Mouse (Mus musculus): ENCODE measurements around the gene Gm29735. TPM values are rescaled to one million over a fixed set of nuclear protein-coding genes. Genes with fewer than 3 reads are reported as not detected.
"Not testable (repeated sequence)": the region's sequence is repeated elsewhere in the genome, so short reads cannot be mapped to it uniquely, and the experiment has no call there.

Gene Gm29735
- not detected in 2 replicates for polyA plus RNA-seq (2015; fragmentation: Nextera tagmentation; extraction: Ambion mirVana)

- not testable (repeated sequence) for H3K27me3 ChIP-seq; H3K4me3 ChIP-seq; ATAC-seq (ENCODE audit: insufficient number of reproducible peaks, low FRiP score, low TSS enrichment, low read depth)
Measured at GRCm38 (mm10) chr7:142157013-142157412, at the start of gene Gm29735. Gene Gm29735 (minus strand): TSS chr7:142157113.

GRCm38 (mm10) chr7:142205488-142205887 is 48.6 kb upstream of the Gm29735 start:
- Histone ChIP-seq H3K4me2 (no peak overlapping the region), H3K27ac (no peak overlapping the region), H3K4me3 (no peak overlapping the region), H3K9ac (no peak overlapping the region), H3K27me3 (no peaks in the 10 kb centered on the region), H3K36me3 (no peaks in the 10 kb centered on the region), H3K4me1 (no peaks in the 10 kb centered on the region), H3K9me3 (no peaks in the 10 kb centered on the region)
- no peak for ATAC-seq (ENCODE audit: insufficient number of reproducible peaks, low FRiP score, low TSS enrichment, low read depth)

More at GRCm38 (mm10) chr7:142157013-142157412, at the start of gene Gm29735:
- not testable (repeated sequence) for H3K27ac ChIP-seq, H3K4me2 ChIP-seq, H3K9me3 ChIP-seq, H3K4me1 ChIP-seq, H3K9ac ChIP-seq, H3K36me3 ChIP-seq
- WGBS = 42% methylated on average over 2 of the region's 2 CpGs

- Histone ChIP-seq H3K4me1 (no peaks in the 10 kb centered on the region), H3K36me3 (no peaks in the 10 kb centered on the region), H3K4me2 (no peak within 1 kb of the TSS), H3K27me3 (no peaks in the 10 kb centered on the region), H3K27ac (no peak within 1 kb of the TSS), H3K9me3 (no peaks in the 10 kb centered on the region), H3K4me3 (no peak within 1 kb of the TSS), H3K9ac (no peak within 1 kb of the TSS)
- WGBS = 41% methylated on average over 1 of the region's 1 CpGs
- no peak for ATAC-seq (ENCODE audit: insufficient number of reproducible peaks, low FRiP score, low TSS enrichment, low read depth)
Measured at GRCm38 (mm10) chr7:142201064-142201463, 44.2 kb upstream of the Gm29735 start, which contains the start of gene Krtap5-3. Gene Krtap5-3 (plus strand): TSS chr7:142201364.

GRCm38 (mm10) chr7:142198748-142199147 is 41.8 kb upstream of the Gm29735 start:
- no peak overlapping the region for H3K9ac ChIP-seq
- no peaks in the 10 kb centered on the region for H3K27me3 ChIP-seq
- H3K4me2 ChIP-seq = no peak overlapping the region
- no peaks in the 10 kb centered on the region for H3K9me3 ChIP-seq
- H3K4me3 ChIP-seq = no peak overlapping the region
- ATAC-seq (ENCODE audit: insufficient number of reproducible peaks, low FRiP score, low TSS enrichment, low read depth) = no peak
- H3K4me1 ChIP-seq = no peaks in the 10 kb centered on the region
- no peak overlapping the region for H3K27ac ChIP-seq
- 82% methylated on average over 2 of the region's 2 CpGs for WGBS
- H3K36me3 ChIP-seq = no peaks in the 10 kb centered on the region

GRCm38 (mm10) chr7:142190289-142190688 is 33.4 kb upstream of the Gm29735 start, which contains the start of gene Gm10153:
Gene Gm10153 (minus strand): TSS chr7:142190389.
- no peak for ATAC-seq (ENCODE audit: insufficient number of reproducible peaks, low FRiP score, low TSS enrichment, low read depth)
- Histone ChIP-seq H3K9me3 (no peaks in the 10 kb centered on the region), H3K4me3 (no peak within 1 kb of the TSS), H3K27ac (no peak within 1 kb of the TSS), H3K9ac (no peak within 1 kb of the TSS), H3K27me3 (no peaks in the 10 kb centered on the region), H3K4me1 (no peaks in the 10 kb centered on the region), H3K36me3 (no peaks in the 10 kb centered on the region), H3K4me2 (no peak within 1 kb of the TSS)
- 36% methylated on average over 2 of the region's 2 CpGs for WGBS

GRCm38 (mm10) chr7:142188156-142188555 is 31.2 kb upstream of the Gm29735 start:
- Histone ChIP-seq H3K4me2 (no peak overlapping the region), H3K4me3 (no peak overlapping the region), H3K27me3 (no peaks in the 10 kb centered on the region), H3K36me3 (no peaks in the 10 kb centered on the region), H3K9ac (no peak overlapping the region), H3K9me3 (no peaks in the 10 kb centered on the region), H3K4me1 (no peaks in the 10 kb centered on the region), H3K27ac (no peak overlapping the region)
- ATAC-seq (ENCODE audit: insufficient number of reproducible peaks, low FRiP score, low TSS enrichment, low read depth) = no peak
- 54% methylated on average over 2 of the region's 2 CpGs for WGBS

GRCm38 (mm10) chr7:142181021-142181420 is 24.1 kb upstream of the Gm29735 start:
- 47% methylated on average over 1 of the region's 1 CpGs for WGBS
- Histone ChIP-seq H3K27me3 (no peaks in the 10 kb centered on the region), H3K27ac (no peak overlapping the region), H3K4me2 (no peak overlapping the region), H3K4me3 (no peak overlapping the region), H3K36me3 (no peaks in the 10 kb centered on the region), H3K9me3 (no peaks in the 10 kb centered on the region), H3K9ac (no peak overlapping the region), H3K4me1 (no peaks in the 10 kb centered on the region)
- ATAC-seq (ENCODE audit: insufficient number of reproducible peaks, low FRiP score, low TSS enrichment, low read depth) = no peak

- Histone ChIP-seq H3K27ac (no peak overlapping the region), H3K4me2 (no peak overlapping the region), H3K36me3 (no peaks in the 10 kb centered on the region), H3K9me3 (no peaks in the 10 kb centered on the region), H3K27me3 (no peaks in the 10 kb centered on the region), H3K4me1 (no peaks in the 10 kb centered on the region), H3K9ac (no peak overlapping the region), H3K4me3 (no peak overlapping the region)
- 83% methylated on average over 1 of the region's 1 CpGs for WGBS
- no peak for ATAC-seq (ENCODE audit: insufficient number of reproducible peaks, low FRiP score, low TSS enrichment, low read depth)
Measured at GRCm38 (mm10) chr7:142178685-142179084, 21.8 kb upstream of the Gm29735 start.

- H3K4me2 ChIP-seq, H3K4me3 ChIP-seq: not testable (repeated sequence)
Measured at GRCm38 (mm10) chr7:142175905-142176304, 19.0 kb upstream of the Gm29735 start, which contains the start of gene Krtap5-2. Gene Krtap5-2 (minus strand): TSS chr7:142176005.

GRCm38 (mm10) chr7:142169836-142170235 is 12.9 kb upstream of the Gm29735 start:
- WGBS = 45% methylated on average over 3 of the region's 3 CpGs
- Histone ChIP-seq H3K4me1 (no peaks in the 10 kb centered on the region), H3K36me3 (no peaks in the 10 kb centered on the region), H3K4me2 (no peak overlapping the region), H3K4me3 (no peak overlapping the region), H3K27ac (no peak overlapping the region), H3K27me3 (no peaks in the 10 kb centered on the region), H3K9me3 (no peaks in the 10 kb centered on the region), H3K9ac (no peak overlapping the region)
- no peak for ATAC-seq (ENCODE audit: insufficient number of reproducible peaks, low FRiP score, low TSS enrichment, low read depth)

More at GRCm38 (mm10) chr7:142175905-142176304, 19.0 kb upstream of the Gm29735 start, which contains the start of gene Krtap5-2:
- H3K9me3 ChIP-seq; H3K4me1 ChIP-seq; H3K27me3 ChIP-seq; ATAC-seq (ENCODE audit: insufficient number of reproducible peaks, low FRiP score, low TSS enrichment, low read depth); H3K27ac ChIP-seq; H3K9ac ChIP-seq; H3K36me3 ChIP-seq: not testable (repeated sequence)

GRCm38 (mm10) chr7:142165639-142166038 is 8.7 kb upstream of the Gm29735 start, which contains the start of gene Gm4553:
Gene Gm4553 (minus strand): TSS chr7:142165739.
- H3K4me3 ChIP-seq; ATAC-seq (ENCODE audit: insufficient number of reproducible peaks, low FRiP score, low TSS enrichment, low read depth); H3K4me2 ChIP-seq; H3K27me3 ChIP-seq; H3K36me3 ChIP-seq; H3K4me1 ChIP-seq; H3K9ac ChIP-seq; H3K9me3 ChIP-seq; H3K27ac ChIP-seq: not testable (repeated sequence)

GRCm38 (mm10) chr7:142159366-142159765 is 2.5 kb upstream of the Gm29735 start:
- no peaks in the 10 kb centered on the region for H3K9me3 ChIP-seq
- 83% methylated on average over 3 of the region's 3 CpGs for WGBS
- H3K27ac ChIP-seq = no peak overlapping the region
- no peak overlapping the region for H3K4me2 ChIP-seq
- H3K4me3 ChIP-seq = no peak overlapping the region
- no peak for ATAC-seq (ENCODE audit: insufficient number of reproducible peaks, low FRiP score, low TSS enrichment, low read depth)
- H3K36me3 ChIP-seq = no peaks in the 10 kb centered on the region
- H3K9ac ChIP-seq = no peak overlapping the region
- H3K27me3 ChIP-seq = no peaks in the 10 kb centered on the region
- no peaks in the 10 kb centered on the region for H3K4me1 ChIP-seq

GRCm38 (mm10) chr7:142155308-142155707 is 1.6 kb downstream of the Gm29735 start:
- H3K9ac ChIP-seq = no peak overlapping the region
- 64% methylated on average over 1 of the region's 1 CpGs for WGBS
- H3K9me3 ChIP-seq = no peaks in the 10 kb centered on the region
- no peak for ATAC-seq (ENCODE audit: insufficient number of reproducible peaks, low FRiP score, low TSS enrichment, low read depth)
- H3K27me3 ChIP-seq = no peaks in the 10 kb centered on the region
- H3K36me3 ChIP-seq = no peaks in the 10 kb centered on the region
- H3K4me2 ChIP-seq = no peak overlapping the region
- no peak overlapping the region for H3K4me3 ChIP-seq
- no peak overlapping the region for H3K27ac ChIP-seq
- H3K4me1 ChIP-seq = no peaks in the 10 kb centered on the region

Data from limb, embryonic 15.5 days (tissue).